Mouse (Mus musculus) lung, embryonic 15.5 days (tissue): ENCODE measurements around the gene Bcr. TPM values are rescaled to one million over a fixed set of nuclear protein-coding genes. Genes with fewer than 3 reads are reported as not detected.
A peak's percentile ranks its signal among the peaks of the same experiment; 100 is the strongest.

Source experiments
- ATAC-seq: fragments of 200-750 bp; cut with Nextera tagmentation; 2 replicates; pipeline ENCODE4 v1.8.0; 2017; ENCODE audit warnings: moderate number of reproducible peaks, borderline replicate concordance; ENCODE audit not compliant: low FRiP score, low TSS enrichment; ENCODE audit errors: extremely low read depth
- H3K27ac ChIP-seq: fragments of 300-500 bp; sonication (generic); 2 replicates; pipeline ENCODE4 v1.5.1; 2015; ENCODE audit warnings: moderate library complexity, mild to moderate bottlenecking, inconsistent platforms
- H3K27me3 ChIP-seq: fragments of 300-500 bp; sonication (generic); 2 replicates; pipeline ENCODE4 v1.6.1; 2015; ENCODE audit warnings: inconsistent platforms
- H3K36me3 ChIP-seq: fragments of 300-500 bp; sonication (generic); 2 replicates; pipeline ENCODE4 v1.6.1; 2015; ENCODE audit warnings: inconsistent platforms
- H3K4me1 ChIP-seq: fragments of 300-500 bp; sonication (generic); 2 replicates; pipeline ENCODE4 v1.6.1; 2015; ENCODE audit warnings: inconsistent platforms
- H3K4me2 ChIP-seq: fragments of 300-500 bp; sonication (generic); 2 replicates; pipeline ENCODE4 v1.6.1; 2015; ENCODE audit warnings: inconsistent platforms, mild to moderate bottlenecking, moderate library complexity
- H3K4me3 ChIP-seq: fragments of 300-500 bp; sonication (generic); 2 replicates; pipeline ENCODE4 v1.5.1; 2015; ENCODE audit warnings: mild to moderate bottlenecking, inconsistent platforms
- H3K9ac ChIP-seq: fragments of 300-500 bp; sonication (generic); 2 replicates; pipeline ENCODE4 v1.6.1; 2015; ENCODE audit warnings: inconsistent platforms
- H3K9me3 ChIP-seq: fragments of 300-500 bp; sonication (generic); 2 replicates; pipeline ENCODE4 v1.6.1; 2016; ENCODE audit warnings: inconsistent platforms
- WGBS: fragments of 180-500 bp; shearing (Covaris S2); methylation state at CpG from one replicate; pipeline ENCODE4 v1.1.7; 2015; 5-methylcytosine and 5-hydroxymethylcytosine counted together
- polyA plus RNA-seq: library from polyadenylated mRNA; unstranded; fragments of >200 nt; fragmentation: Nextera tagmentation; extraction: Ambion mirVana; gene quantifications from 2 replicates; pipeline ENCODE4 v1.2.1, GENCODE M21; 2015

Gene Bcr
- polyA plus RNA-seq, 1 experiment from 2014 or later = 8.6 TPM

GRCm38 (mm10) chr10:75103502-75103901 lies 43.1 kb downstream of the Bcr start:
- ATAC-seq = no peak
- Histone ChIP-seq H3K9me3 (no peaks in the 10 kb centered on the region), H3K27ac (0 out of 2 replicates have a peak overlapping the region, but pooled peaks have one; percentile 44), H3K4me3 (no peak overlapping the region), H3K4me1 (peaks cover 59% of the 10 kb centered on the region), H3K4me2 (no peak overlapping the region), H3K27me3 (no peaks in the 10 kb centered on the region), H3K36me3 (no peaks in the 10 kb centered on the region), H3K9ac (no peak overlapping the region)
- WGBS = 59% methylated on average over 2 of the region's 2 CpGs

DNA sequence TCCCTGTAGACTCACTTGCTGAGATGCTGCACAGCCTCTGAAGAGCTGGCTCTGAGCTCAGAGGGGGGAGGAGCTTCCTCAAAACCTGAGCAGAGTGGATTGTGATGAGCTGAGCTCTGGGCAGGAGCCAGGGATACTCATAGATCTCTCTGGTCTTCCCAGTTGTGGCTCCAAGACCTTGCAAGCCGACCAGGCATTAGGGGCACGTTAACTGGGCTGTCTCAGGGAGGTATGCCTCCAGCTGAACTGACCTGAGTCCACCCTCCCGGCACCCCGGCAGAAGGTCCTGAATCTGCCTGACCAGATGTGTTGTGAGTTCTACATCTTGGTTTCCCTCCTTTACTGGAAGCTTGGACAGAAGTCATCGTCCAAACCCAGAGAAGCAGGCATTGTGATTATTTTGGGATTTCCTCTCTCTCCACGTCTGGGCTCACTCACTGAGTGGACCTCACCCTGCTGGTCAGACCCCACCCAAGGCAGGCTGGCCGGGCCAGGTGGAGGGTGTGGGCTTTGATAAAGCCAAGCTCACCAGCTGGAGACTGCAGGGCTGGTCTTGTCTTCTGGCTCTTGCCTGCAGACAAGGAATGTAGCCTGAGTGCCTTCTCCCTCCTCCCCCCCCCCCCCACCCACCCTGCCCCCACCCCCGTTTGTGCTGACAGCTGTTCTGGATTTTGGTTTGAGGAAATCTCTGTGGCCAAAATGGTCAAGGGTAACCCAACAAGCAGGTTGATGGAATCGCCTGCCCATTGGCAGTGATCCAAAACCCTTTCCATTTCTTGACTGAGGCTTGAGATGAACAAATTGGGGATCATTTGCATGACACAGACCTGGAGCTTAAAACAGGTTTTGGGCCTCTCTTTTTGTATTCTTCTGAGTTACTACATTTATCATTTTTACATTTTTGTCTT lies 44.1 kb downstream of the Bcr start:
- Histone ChIP-seq H3K9me3 (no peaks in the 10 kb centered on the region), H3K27ac (peak overlapping the region; percentile 44; the same call in 1 of the 2 replicates), H3K36me3 (no peaks in the 10 kb centered on the region), H3K4me2 (no peak overlapping the region), H3K27me3 (no peaks in the 10 kb centered on the region), H3K9ac (no peak overlapping the region), H3K4me1 (peaks cover 50% of the 10 kb centered on the region), H3K4me3 (no peak overlapping the region)
- 40% methylated on average over 8 of the region's 9 CpGs for WGBS
- ATAC-seq = no peak

GRCm38 (mm10) chr10:75105099-75105461 lies 44.7 kb downstream of the Bcr start:
- H3K4me2 ChIP-seq = no peak overlapping the region
- H3K36me3 ChIP-seq = no peaks in the 10 kb centered on the region
- H3K27ac ChIP-seq = peak overlapping the region; percentile 34; the same call in 1 of the 2 replicates
- peak; percentile 62; the same call in 1 of the 2 replicates for ATAC-seq
- 48% methylated on average over 4 of the region's 4 CpGs for WGBS
- no peak overlapping the region for H3K9ac ChIP-seq
- H3K27me3 ChIP-seq = no peaks in the 10 kb centered on the region
- peaks cover 47% of the 10 kb centered on the region for H3K4me1 ChIP-seq
- H3K4me3 ChIP-seq = no peak overlapping the region
- no peaks in the 10 kb centered on the region for H3K9me3 ChIP-seq

- no peak overlapping the region for H3K9ac ChIP-seq
- peaks cover 41% of the 10 kb centered on the region for H3K4me1 ChIP-seq
- no peaks in the 10 kb centered on the region for H3K36me3 ChIP-seq
- H3K27me3 ChIP-seq = no peaks in the 10 kb centered on the region
- 81% methylated on average over 5 of the region's 5 CpGs for WGBS
- no peak overlapping the region for H3K4me2 ChIP-seq
- ATAC-seq = no peak
- no peak overlapping the region for H3K27ac ChIP-seq
- H3K9me3 ChIP-seq = no peaks in the 10 kb centered on the region
- no peak overlapping the region for H3K4me3 ChIP-seq
Measured at GRCm38 (mm10) chr10:75105687-75106086, 45.3 kb downstream of the Bcr start.

DNA sequence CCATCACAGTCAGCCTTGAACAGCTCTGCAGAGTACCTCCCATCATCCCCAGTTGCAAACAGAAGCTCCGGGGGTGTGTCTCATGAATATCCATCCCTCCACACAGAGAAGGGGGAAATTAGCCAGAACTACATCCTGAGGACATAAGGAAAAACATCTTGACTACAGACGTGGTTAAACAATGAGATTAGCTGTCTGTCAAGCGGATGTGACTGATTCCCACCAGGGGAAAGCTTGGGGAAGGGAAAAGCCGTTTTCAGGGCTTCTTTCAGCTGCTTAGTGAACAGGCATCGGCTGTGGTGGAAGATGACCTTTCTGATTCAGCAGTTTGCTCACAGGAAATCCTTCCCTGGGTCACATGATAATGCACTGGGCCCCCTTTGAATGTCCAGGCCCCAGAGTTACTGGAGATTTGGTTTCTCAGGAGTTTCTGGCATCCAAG lies 46.6 kb downstream of the Bcr start:
- 20% methylated on average over 5 of the region's 5 CpGs for WGBS
- peak overlapping the region; percentile 36; the same call in 1 of the 2 replicates for H3K27ac ChIP-seq
- H3K9me3 ChIP-seq = no peaks in the 10 kb centered on the region
- peaks cover 34% of the 10 kb centered on the region for H3K4me1 ChIP-seq
- no peaks in the 10 kb centered on the region for H3K36me3 ChIP-seq
- no peaks in the 10 kb centered on the region for H3K27me3 ChIP-seq
- no peak overlapping the region for H3K4me2 ChIP-seq
- H3K4me3 ChIP-seq = no peak overlapping the region
- ATAC-seq = no peak
- no peak overlapping the region for H3K9ac ChIP-seq

DNA sequence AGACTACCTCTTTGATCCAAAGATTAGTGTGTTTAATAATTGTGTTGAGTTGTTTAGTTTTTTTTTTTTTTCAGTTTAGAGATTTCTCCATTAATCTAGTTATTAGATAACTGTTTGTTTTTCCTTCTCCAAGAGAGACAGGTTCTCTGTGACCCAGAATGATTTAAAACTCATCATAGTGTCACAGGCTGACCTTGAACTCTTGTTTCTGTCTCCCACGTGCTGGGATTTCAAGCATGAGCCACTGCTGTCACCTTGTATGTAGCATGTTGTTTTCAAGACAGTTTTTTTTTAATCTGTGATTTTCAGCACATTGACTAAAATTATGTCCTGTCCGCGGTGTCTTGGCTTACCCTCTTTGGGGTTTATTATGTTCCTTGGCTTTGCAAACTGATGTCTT lies 47.7 kb downstream of the Bcr start:
- Histone ChIP-seq H3K27ac (no peak overlapping the region), H3K4me2 (no peak overlapping the region), H3K4me1 (peaks cover 34% of the 10 kb centered on the region), H3K27me3 (no peaks in the 10 kb centered on the region), H3K9ac (no peak overlapping the region), H3K4me3 (no peak overlapping the region), H3K9me3 (no peaks in the 10 kb centered on the region), H3K36me3 (no peaks in the 10 kb centered on the region)
- 63% methylated on average over 3 of the region's 3 CpGs for WGBS
- no peak for ATAC-seq

DNA sequence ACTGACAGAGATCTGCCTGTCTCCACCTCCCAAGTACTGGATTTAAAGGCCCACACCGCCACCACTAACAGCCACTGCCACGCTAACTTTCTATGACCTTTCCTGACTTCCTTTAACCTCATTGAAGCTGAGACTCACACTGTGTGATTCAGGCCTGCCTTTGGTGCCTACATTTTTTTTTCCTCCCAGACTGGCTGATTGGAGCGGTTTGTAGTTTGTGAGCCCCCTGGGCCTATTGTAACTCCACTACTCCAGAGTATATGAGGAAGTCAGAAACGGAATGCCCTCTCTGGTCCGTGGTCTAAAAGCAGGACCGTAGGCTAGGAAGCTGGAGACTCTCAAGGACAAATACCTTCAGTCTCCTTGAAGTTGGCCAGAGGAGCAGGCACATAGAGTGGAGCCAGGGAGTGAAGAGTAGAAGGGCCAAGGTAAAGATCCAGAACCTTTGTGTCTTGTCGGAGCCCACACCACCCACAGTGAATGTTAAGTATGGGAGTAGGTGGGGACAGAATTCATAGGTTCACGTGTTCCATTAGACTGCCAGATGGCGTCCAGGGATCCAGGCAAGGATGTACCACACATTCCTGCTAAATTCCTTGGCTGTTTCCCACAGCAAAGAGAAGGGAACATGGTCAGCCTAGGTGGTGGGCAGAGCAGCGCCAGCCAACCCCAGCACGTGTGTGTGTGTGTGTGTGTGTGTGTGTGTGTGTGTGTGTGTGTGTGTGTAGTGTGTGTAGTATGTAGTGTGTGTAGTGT lies 51.2 kb downstream of the Bcr start:
- Histone ChIP-seq H3K27me3 (no peaks in the 10 kb centered on the region), H3K9me3 (no peaks in the 10 kb centered on the region), H3K4me3 (no peak overlapping the region), H3K9ac (no peak overlapping the region), H3K36me3 (no peaks in the 10 kb centered on the region), H3K27ac (no peak overlapping the region), H3K4me1 (peaks cover 19% of the 10 kb centered on the region), H3K4me2 (no peak overlapping the region)
- ATAC-seq = no peak
- WGBS = 73% methylated on average over 11 of the region's 11 CpGs

GRCm38 (mm10) chr10:75112405-75112804 lies 52.0 kb downstream of the Bcr start:
- no peaks in the 10 kb centered on the region for H3K36me3 ChIP-seq
- no peak for ATAC-seq
- H3K4me2 ChIP-seq = no peak overlapping the region
- no peak overlapping the region for H3K4me3 ChIP-seq
- H3K9ac ChIP-seq = no peak overlapping the region
- no peak overlapping the region for H3K27ac ChIP-seq
- 76% methylated on average over 3 of the region's 3 CpGs for WGBS
- no peaks in the 10 kb centered on the region for H3K9me3 ChIP-seq
- H3K27me3 ChIP-seq = no peaks in the 10 kb centered on the region
- H3K4me1 ChIP-seq = peaks cover 20% of the 10 kb centered on the region

DNA sequence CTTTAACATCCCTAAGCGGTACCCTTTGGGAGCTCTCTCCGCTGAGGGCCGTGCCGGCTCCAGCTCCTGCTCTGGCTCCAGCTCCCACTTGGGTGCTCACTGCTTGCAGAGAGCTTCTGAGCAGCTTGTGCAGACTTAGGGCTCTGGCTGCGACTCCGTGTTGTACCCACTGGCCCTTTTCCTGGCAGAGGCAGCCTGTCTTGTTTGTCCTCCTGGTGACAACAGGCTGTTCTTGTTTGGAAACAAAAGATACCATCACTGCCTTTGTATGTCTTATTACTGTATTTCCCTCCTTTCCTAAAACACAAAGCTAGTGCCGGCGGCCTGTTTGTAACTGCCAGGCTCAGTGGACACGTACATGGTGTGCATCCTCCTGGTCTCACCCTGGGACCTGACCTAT lies 53.2 kb downstream of the Bcr start:
- Histone ChIP-seq H3K27ac (no peak overlapping the region), H3K4me2 (no peak overlapping the region), H3K9ac (no peak overlapping the region), H3K4me1 (peaks cover 23% of the 10 kb centered on the region), H3K9me3 (no peaks in the 10 kb centered on the region), H3K4me3 (no peak overlapping the region), H3K36me3 (no peaks in the 10 kb centered on the region), H3K27me3 (no peaks in the 10 kb centered on the region)
- ATAC-seq = no peak
- WGBS = 86% methylated on average over 9 of the region's 9 CpGs

GRCm38 (mm10) chr10:75115240-75115639 lies 54.8 kb downstream of the Bcr start:
- no peaks in the 10 kb centered on the region for H3K9me3 ChIP-seq
- H3K4me3 ChIP-seq = no peak overlapping the region
- no peak overlapping the region for H3K27ac ChIP-seq
- H3K4me2 ChIP-seq = no peak overlapping the region
- H3K27me3 ChIP-seq = no peaks in the 10 kb centered on the region
- no peaks in the 10 kb centered on the region for H3K36me3 ChIP-seq
- WGBS = 61% methylated on average over 5 of the region's 5 CpGs
- peaks cover 30% of the 10 kb centered on the region for H3K4me1 ChIP-seq
- H3K9ac ChIP-seq = no peak overlapping the region
- ATAC-seq = peak; percentile 36; the same call in 1 of the 2 replicates

- no peak overlapping the region for H3K4me3 ChIP-seq
- H3K27ac ChIP-seq = peak overlapping the region; percentile 46
- no peaks in the 10 kb centered on the region for H3K27me3 ChIP-seq
- H3K9ac ChIP-seq = no peak overlapping the region
- H3K4me2 ChIP-seq = no peak overlapping the region
- H3K9me3 ChIP-seq = no peaks in the 10 kb centered on the region
- WGBS = 41% methylated on average over 7 of the region's 7 CpGs
- no peaks in the 10 kb centered on the region for H3K36me3 ChIP-seq
- ATAC-seq = peak; percentile 25; the same call in 1 of the 2 replicates
- H3K4me1 ChIP-seq = peaks cover 30% of the 10 kb centered on the region
Measured at GRCm38 (mm10) chr10:75116842-75117457, 56.6 kb downstream of the Bcr start.
